ENCODE assay signal across 8 mouse cellular contexts in genomic region chr2:20547349-20547677, GRCm38 (mm10).
DNase-seq lines count a peak whose midpoint lies in the region; ATAC-seq and TF ChIP-seq lines count a peak whose summit lies in the region.

No protein-coding gene starts in this region.

- peak; percentile 57; the same call in 1 of the 2 replicates for ATAC-seq in embryonic facial prominence, embryonic 11.5 days (replicated peaks; ENCODE audit: insufficient number of reproducible peaks, low FRiP score, low TSS enrichment, low read depth)
- ATAC-seq in intestine, postnatal 0 days, result peak; percentile 87
- peak; percentile 95 for ATAC-seq in lung, postnatal 0 days

- 0 out of 2 replicates have a peak overlapping the region, but pooled peaks have one; percentile 35 for H3K4me3 ChIP-seq in ES-Bruce4 (ENCODE audit: low read depth, low read length)
- H3K4me3 ChIP-seq in embryonic facial prominence, embryonic 11.5 days (ENCODE audit: low read depth, low read length), result no peak overlapping the region
- H3K4me3 ChIP-seq in intestine, postnatal 0 days (ENCODE audit: low read depth, low read length), result peak overlapping the region; percentile 30
- H3K4me3 ChIP-seq in lung, postnatal 0 days (ENCODE audit: low read depth, low read length), result peak overlapping the region; percentile 31
- H3K4me3 ChIP-seq in thymus, adult 2 months (ENCODE audit: control insufficient read depth, insufficient read depth, low read length), result no peak overlapping the region

- TF ChIP-seq CTCF in ES-Bruce4 (IDR thresholded peaks at IDR 0.05; ENCODE audit: low read depth, low read length), result no peak
- no peak for TF ChIP-seq CTCF in intestine, postnatal 0 days (IDR thresholded peaks at IDR 0.05; ENCODE audit: low read depth)
- TF ChIP-seq CTCF in lung, postnatal 0 days (IDR thresholded peaks at IDR 0.05), result no peak
- TF ChIP-seq CTCF in thymus, adult 2 months (IDR thresholded peaks at IDR 0.05; ENCODE audit: borderline replicate concordance, control insufficient read depth, extremely low read depth, insufficient read depth, low read length, poor library complexity), result no peak

- DNase-seq in embryonic facial prominence, embryonic 11.5 days (ENCODE audit: low spot score), result peak; percentile 72
- peak; percentile 86 for DNase-seq in lung, postnatal 0 days (ENCODE audit: low spot score)
- DNase-seq in adrenal gland, postnatal 4 days (ENCODE audit: low spot score in 2 of 2), result no peak
- no peak for DNase-seq in frontal cortex, postnatal 36 days (ENCODE audit: low spot score in 2 of 2)
- no peak for DNase-seq in thymus, adult 2 months
- no peak for DNase-seq in right cerebral cortex, adult 18-20 months

- WGBS in embryonic facial prominence, embryonic 11.5 days, result 9% methylated on average over 5 of the region's 5 CpGs
- WGBS in intestine, postnatal 0 days, result 19% methylated on average over 5 of the region's 5 CpGs
- WGBS in lung, postnatal 0 days, result 11% methylated on average over 5 of the region's 5 CpGs
- 6% methylated on average over 5 of the region's 5 CpGs for WGBS in thymus, adult 2 months

- H3K36me3 ChIP-seq in ES-Bruce4 (ENCODE audit: control insufficient read depth, insufficient read depth, low read length, poor library complexity, severe bottlenecking), result peaks cover 20% of the 10 kb centered on the region
- no peaks in the 10 kb centered on the region for H3K36me3 ChIP-seq in embryonic facial prominence, embryonic 11.5 days (replicated peaks; ENCODE audit: control insufficient read depth, insufficient read depth, low read depth, low read length)
- no peaks in the 10 kb centered on the region for H3K36me3 ChIP-seq in intestine, postnatal 0 days (ENCODE audit: control insufficient read depth, insufficient read depth)
- H3K36me3 ChIP-seq in lung, postnatal 0 days (ENCODE audit: insufficient read depth, low read length), result no peaks in the 10 kb centered on the region
- no peaks in the 10 kb centered on the region for H3K36me3 ChIP-seq in thymus, adult 2 months (ENCODE audit: control insufficient read depth, insufficient read depth, low read length)

- peak overlapping the region; percentile 2; the same call in 1 of the 2 replicates for H3K4me2 ChIP-seq in embryonic facial prominence, embryonic 11.5 days (ENCODE audit: low read depth, low read length)
- peak overlapping the region; percentile 56 for H3K4me2 ChIP-seq in intestine, postnatal 0 days (replicated peaks; ENCODE audit: low read depth)
- H3K4me2 ChIP-seq in lung, postnatal 0 days (replicated peaks; ENCODE audit: low read depth, low read length), result peak overlapping the region; percentile 44

- H3K4me1 ChIP-seq in ES-Bruce4 (ENCODE audit: control insufficient read depth, insufficient read depth, low read length), result peaks cover 4% of the 10 kb centered on the region
- H3K4me1 ChIP-seq in embryonic facial prominence, embryonic 11.5 days (ENCODE audit: control insufficient read depth, insufficient read depth, low read length), result 0 out of 2 replicates have a peak, but pooled peaks cover 2% of the 10 kb centered on the region
- H3K4me1 ChIP-seq in intestine, postnatal 0 days (replicated peaks; ENCODE audit: control insufficient read depth, insufficient read depth, low read length), result peaks cover 4% of the 10 kb centered on the region; the same call in 1 of the 2 replicates
- peaks cover 7% of the 10 kb centered on the region; the same call in 1 of the 2 replicates for H3K4me1 ChIP-seq in lung, postnatal 0 days (ENCODE audit: insufficient read depth, low read depth, low read length)
- no peaks in the 10 kb centered on the region for H3K4me1 ChIP-seq in thymus, adult 2 months (replicated peaks; ENCODE audit: control insufficient read depth, insufficient read depth, low read length)

- no peaks in the 10 kb centered on the region for H3K27me3 ChIP-seq in ES-Bruce4 (ENCODE audit: control insufficient read depth, insufficient read depth, low read length, poor library complexity, severe bottlenecking)
- H3K27me3 ChIP-seq in embryonic facial prominence, embryonic 11.5 days (ENCODE audit: control insufficient read depth, insufficient read depth, low read length), result no peaks in the 10 kb centered on the region
- no peaks in the 10 kb centered on the region for H3K27me3 ChIP-seq in intestine, postnatal 0 days (replicated peaks; ENCODE audit: control insufficient read depth, insufficient read depth, low read length)
- no peaks in the 10 kb centered on the region for H3K27me3 ChIP-seq in lung, postnatal 0 days (replicated peaks; ENCODE audit: insufficient read depth, low read length)
- H3K27me3 ChIP-seq in thymus, adult 2 months (ENCODE audit: control insufficient read depth, insufficient read depth, low read length), result no peaks in the 10 kb centered on the region

- peak; percentile 84 for TF ChIP-seq EP300 in ES-Bruce4 (IDR thresholded peaks at IDR 0.05; ENCODE audit: insufficient read depth, low read depth, low read length)
- TF ChIP-seq EP300 in lung, postnatal 0 days (IDR thresholded peaks at IDR 0.05), result peak; percentile 93

- peaks cover 14% of the 10 kb centered on the region for H3K9me3 ChIP-seq in ES-Bruce4 (replicated peaks; ENCODE audit: control insufficient read depth, insufficient read depth, low read length, poor library complexity, severe bottlenecking)
- no peaks in the 10 kb centered on the region for H3K9me3 ChIP-seq in embryonic facial prominence, embryonic 11.5 days (replicated peaks; ENCODE audit: control insufficient read depth, low read length)
- no peaks in the 10 kb centered on the region for H3K9me3 ChIP-seq in intestine, postnatal 0 days (ENCODE audit: control insufficient read depth)
- H3K9me3 ChIP-seq in lung, postnatal 0 days (ENCODE audit: low read length), result no peaks in the 10 kb centered on the region

- peak overlapping the region; percentile 7; the same call in 1 of the 2 replicates for H3K9ac ChIP-seq in ES-Bruce4 (ENCODE audit: low read depth, poor library complexity, severe bottlenecking)
- no peak overlapping the region for H3K9ac ChIP-seq in embryonic facial prominence, embryonic 11.5 days (replicated peaks; ENCODE audit: low read length)
- no peak overlapping the region for H3K9ac ChIP-seq in intestine, postnatal 0 days (ENCODE audit: low read depth, low read length)
- H3K9ac ChIP-seq in lung, postnatal 0 days (replicated peaks; ENCODE audit: low read depth), result no peak overlapping the region

- TF ChIP-seq POLR2A in ES-Bruce4 (IDR thresholded peaks at IDR 0.05; ENCODE audit: insufficient read depth, low read length), result no peak
- no peak for TF ChIP-seq POLR2A in thymus, adult 2 months (IDR thresholded peaks at IDR 0.05; ENCODE audit: control insufficient read depth, extremely low read depth, insufficient read depth, low read length, poor library complexity)

- peak overlapping the region; percentile 74 for H3K27ac ChIP-seq in ES-Bruce4 (ENCODE audit: insufficient read depth, low read length)
- H3K27ac ChIP-seq in embryonic facial prominence, embryonic 11.5 days (replicated peaks; ENCODE audit: low read depth, low read length), result no peak overlapping the region
- peak overlapping the region; percentile 63; the same call in 1 of the 2 replicates for H3K27ac ChIP-seq in intestine, postnatal 0 days (ENCODE audit: low read depth, low read length)
- peak overlapping the region; percentile 75 for H3K27ac ChIP-seq in lung, postnatal 0 days (ENCODE audit: low read length)
- no peak overlapping the region for H3K27ac ChIP-seq in thymus, adult 2 months (ENCODE audit: control insufficient read depth, insufficient read depth, low read length)

Comparison
In these comparisons a context has a peak if more than half of its experiments do, and no peak if none do; other contexts are left out.
1. H3K27ac ChIP-seq: peak in ES-Bruce4 (single experiment), intestine, postnatal 0 days (single experiment) and lung, postnatal 0 days (single experiment); none in embryonic facial prominence, embryonic 11.5 days (single experiment) and thymus, adult 2 months (single experiment).
2. H3K4me3 ChIP-seq: peak in ES-Bruce4 (single experiment), intestine, postnatal 0 days (single experiment) and lung, postnatal 0 days (single experiment); none in embryonic facial prominence, embryonic 11.5 days (single experiment) and thymus, adult 2 months (single experiment).
3. DNase-seq: peak in embryonic facial prominence, embryonic 11.5 days (single experiment) and lung, postnatal 0 days (single experiment); none in adrenal gland, postnatal 4 days (0 of 2), frontal cortex, postnatal 36 days (0 of 2), thymus, adult 2 months (single experiment) and right cerebral cortex, adult 18-20 months (single experiment).
4. H3K4me2 ChIP-seq: peak in every context shown above with its lines; median percentile 56 in intestine, postnatal 0 days; 44 in lung, postnatal 0 days; 2 in embryonic facial prominence, embryonic 11.5 days.
5. Peak in every context shown above with its lines, with median percentiles within 50 percentile points of each other: ATAC-seq.